ENCODE assay signal across 19 mouse cellular contexts in the genomic region with DNA sequence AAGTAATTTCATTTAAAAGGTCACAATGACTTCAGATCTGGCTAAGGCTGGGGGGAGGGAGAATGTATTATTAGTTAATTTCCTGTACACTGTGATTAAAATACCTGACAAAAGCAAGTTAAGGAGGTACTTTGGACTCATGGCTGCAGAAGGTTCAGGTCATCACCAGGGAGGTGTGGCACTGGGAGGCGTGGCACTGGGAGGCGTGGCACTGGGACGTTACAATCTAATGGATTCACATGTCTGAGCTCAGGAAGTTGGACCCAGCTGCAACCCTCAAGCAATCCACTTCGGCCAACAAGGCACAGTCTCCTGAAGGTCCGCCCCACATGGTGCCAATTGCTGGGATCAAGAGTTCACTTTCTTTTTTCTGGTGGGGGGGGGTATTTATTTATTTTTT. TPM values are rescaled to one million over a fixed set of nuclear protein-coding genes. Genes with fewer than 3 reads are reported as not detected.
DNase-seq lines count a peak whose midpoint lies in the region; ATAC-seq and TF ChIP-seq lines count a peak whose summit lies in the region.
"Had no signal": no experiment of that assay in that cellular context is flagged by ENCODE, and none has a peak within 500 bp of the region (broad histone marks: within the 10 kb centered on the region; RNA-seq: fewer than 3 reads in every experiment).

No protein-coding gene starts in this region.

- H3K27ac ChIP-seq in heart, embryonic 10.5 days, result no peak overlapping the region
- no peak overlapping the region for H3K27ac ChIP-seq in liver, postnatal 0 days (ENCODE audit: low read depth)
- H3K27ac ChIP-seq: embryonic facial prominence, embryonic 13.5 days; limb, embryonic 10.5 days had no signal

- H3K36me3 ChIP-seq in heart, embryonic 10.5 days, result no peaks in the 10 kb centered on the region
- no peaks in the 10 kb centered on the region for H3K36me3 ChIP-seq in liver, postnatal 0 days (replicated peaks; ENCODE audit: insufficient read depth, low read length)
- H3K36me3 ChIP-seq: embryonic facial prominence, embryonic 13.5 days; limb, embryonic 10.5 days had no signal

- no peaks in the 10 kb centered on the region for H3K27me3 ChIP-seq in heart, embryonic 10.5 days (ENCODE audit: insufficient read depth, poor library complexity, severe bottlenecking)
- H3K27me3 ChIP-seq in liver, postnatal 0 days (ENCODE audit: insufficient read depth, low read length), result no peaks in the 10 kb centered on the region
- H3K27me3 ChIP-seq: embryonic facial prominence, embryonic 13.5 days had no signal

- no peak for TF ChIP-seq CTCF in liver, postnatal 0 days (IDR thresholded peaks at IDR 0.05; ENCODE audit: low read depth)

- H3K4me2 ChIP-seq in liver, postnatal 0 days (ENCODE audit: low read depth, low read length), result no peak overlapping the region
- H3K4me2 ChIP-seq: embryonic facial prominence, embryonic 13.5 days had no signal

- peak; percentile 56 for DNase-seq in heart, embryonic 10.5 days (ENCODE audit: low spot score)
- no peak for DNase-seq in heart, adult 9 months (ENCODE audit: low spot score in 2 of 2)
- peak; percentile 37 for DNase-seq in R1 (ENCODE audit: low read depth, low spot score)
- DNase-seq in kidney, postnatal 14 days, result peak; percentile 17
- DNase-seq in liver, postnatal 0 days, result no peak
- DNase-seq in left cerebral cortex, postnatal 25 days (ENCODE audit: low spot score in 2 of 2), result no peak
- no peak for DNase-seq in gastrocnemius, postnatal 14 days
- DNase-seq: adrenal gland, postnatal 14 days; B cell, adult 2 months; cerebellum, postnatal 25 days; heart, postnatal 14 days; right cerebral cortex, postnatal 14 days had no signal

- no peak for TF ChIP-seq EP300 in liver, postnatal 0 days (IDR thresholded peaks at IDR 0.05; ENCODE audit: low read depth)

- H3K9ac ChIP-seq in liver, postnatal 0 days (replicated peaks), result no peak overlapping the region
- H3K9ac ChIP-seq: embryonic facial prominence, embryonic 13.5 days had no signal

- H3K9me3 ChIP-seq in heart, embryonic 10.5 days, result no peaks in the 10 kb centered on the region
- no peaks in the 10 kb centered on the region for H3K9me3 ChIP-seq in liver, postnatal 0 days (ENCODE audit: low read length)
- H3K9me3 ChIP-seq: embryonic facial prominence, embryonic 13.5 days; limb, embryonic 10.5 days had no signal

- H3K4me3 ChIP-seq in heart, embryonic 10.5 days, result no peak overlapping the region
- H3K4me3 ChIP-seq in liver, postnatal 0 days (ENCODE audit: low read depth, low read length), result no peak overlapping the region
- H3K4me3 ChIP-seq: embryonic facial prominence, embryonic 13.5 days; limb, embryonic 10.5 days had no signal

- no peaks in the 10 kb centered on the region for H3K4me1 ChIP-seq in heart, embryonic 10.5 days
- H3K4me1 ChIP-seq in liver, postnatal 0 days (ENCODE audit: insufficient read depth), result no peaks in the 10 kb centered on the region
- H3K4me1 ChIP-seq: embryonic facial prominence, embryonic 13.5 days had no signal

- 65% methylated on average over 5 of the region's 5 CpGs for WGBS in heart, embryonic 10.5 days
- 37% methylated on average over 5 of the region's 5 CpGs for WGBS in liver, postnatal 0 days (ENCODE audit: insufficient replicate concordance)

- intact Hi-C loops in left cerebral cortex, postnatal 25 days (cut with DNase I), result no loop called here
- intact Hi-C loops in gastrocnemius, postnatal 14 days (cut with DNase I; ENCODE audit: low total_unique reads), result no loop called here

- 0 out of 2 replicates have a peak, but pooled peaks have one; percentile 21 for ATAC-seq in liver, postnatal 0 days
- ATAC-seq in inflammation-experienced regulatory T-cells, adult 6 months, result no peak
- ATAC-seq: hindbrain, embryonic 16.5 days had no signal

RNA-seq across cellular contexts. Expression of gene Ptprh, which starts 4.2 kb away (rescaled TPM):
- polyA plus RNA-seq in heart, embryonic 10.5 days (2016; fragmentation: Nextera tagmentation; extraction: Ambion mirVana), result not detected in 2 replicates
- polyA plus RNA-seq in liver, postnatal 0 days (2015; fragmentation: Nextera tagmentation; extraction: Ambion mirVana), result not detected in 2 replicates
- under 1 TPM; 0.46 to 0.71 TPM for total RNA-seq in left cerebral cortex, postnatal 25 days (2021)
- not detected for total RNA-seq in gastrocnemius, postnatal 14 days (2021)
- not detected for polyA plus RNA-seq in inflammation-experienced regulatory T-cells, adult 6 months (2017; shearing (Covaris generic))
- total RNA-seq: adrenal gland, postnatal 14 days; heart, postnatal 14 days had no signal
- polyA plus RNA-seq: embryonic facial prominence, embryonic 13.5 days; forebrain, embryonic 11.5 days; limb, embryonic 10.5 days; lung, embryonic 16.5 days; thymus, postnatal 0 days had no signal

RNA-seq across cellular contexts. Expression of gene Tmem86b, which starts 23.2 kb away (rescaled TPM):
- polyA plus RNA-seq in heart, embryonic 10.5 days (2016; fragmentation: Nextera tagmentation; extraction: Ambion mirVana), result 2.8 and 4.4 TPM in 2 replicates
- 31.8 and 35.4 TPM in 2 replicates for polyA plus RNA-seq in liver, postnatal 0 days (2015; fragmentation: Nextera tagmentation; extraction: Ambion mirVana)
- total RNA-seq in left cerebral cortex, postnatal 25 days (2021), result 10 to 100 TPM; 14.0 to 16.7 TPM
- total RNA-seq in gastrocnemius, postnatal 14 days (2021), result 1 to 10 TPM; 2.1 to 3.1 TPM
- 1 to 10 TPM; 3.1 to 4.1 (median 4.0) TPM for polyA plus RNA-seq in inflammation-experienced regulatory T-cells, adult 6 months (2017; shearing (Covaris generic))

RNA-seq across cellular contexts. Expression of gene Ppp6r1, which starts 50.8 kb away (rescaled TPM):
- polyA plus RNA-seq in heart, embryonic 10.5 days (2016; fragmentation: Nextera tagmentation; extraction: Ambion mirVana), result 8.7 and 16.0 TPM in 2 replicates
- 3.8 and 4.5 TPM in 2 replicates for polyA plus RNA-seq in liver, postnatal 0 days (2015; fragmentation: Nextera tagmentation; extraction: Ambion mirVana)
- total RNA-seq in left cerebral cortex, postnatal 25 days (2021), result 100 to 1,000 TPM; 145 to 148 TPM
- total RNA-seq in gastrocnemius, postnatal 14 days (2021), result 10 to 100 TPM; 44.2 to 45.0 TPM
- polyA plus RNA-seq in inflammation-experienced regulatory T-cells, adult 6 months (2017; shearing (Covaris generic)), result 10 to 100 TPM in 1 of 3 experiments, 1 to 10 TPM in 2; 7.7 to 13.6 (median 9.7) TPM

Comparison
In these comparisons a context has a peak if more than half of its experiments do, and no peak if none do; other contexts are left out.
1. DNase-seq: peak in heart, embryonic 10.5 days (single experiment), R1 (single experiment) and kidney, postnatal 14 days (single experiment); none in heart, adult 9 months (0 of 2), liver, postnatal 0 days (single experiment), left cerebral cortex, postnatal 25 days (0 of 2) and gastrocnemius, postnatal 14 days (single experiment).